Mouse (Mus musculus) layer of hippocampus, postnatal 10 days (tissue): ENCODE data around the gene Sgsm3. TPM values are rescaled to one million over a fixed set of nuclear protein-coding genes. Genes with fewer than 3 reads are reported as not detected.

Experiments
- DNase-seq, 2 experiments: peaks; one replicate each; pipeline ENCODE4 v3.0.0; 2021; ENCODE audit warnings: low spot score in 2 of 2
- total RNA-seq, 2 experiments: library from RNA; stranded (reverse); gene quantifications; 2 replicates each; pipeline ENCODE4 v1.2.3; 2021

The Sgsm3 gene
- total RNA-seq, 2 experiments from 2014 or later, result 77.7 to 91.6 TPM

DNA sequence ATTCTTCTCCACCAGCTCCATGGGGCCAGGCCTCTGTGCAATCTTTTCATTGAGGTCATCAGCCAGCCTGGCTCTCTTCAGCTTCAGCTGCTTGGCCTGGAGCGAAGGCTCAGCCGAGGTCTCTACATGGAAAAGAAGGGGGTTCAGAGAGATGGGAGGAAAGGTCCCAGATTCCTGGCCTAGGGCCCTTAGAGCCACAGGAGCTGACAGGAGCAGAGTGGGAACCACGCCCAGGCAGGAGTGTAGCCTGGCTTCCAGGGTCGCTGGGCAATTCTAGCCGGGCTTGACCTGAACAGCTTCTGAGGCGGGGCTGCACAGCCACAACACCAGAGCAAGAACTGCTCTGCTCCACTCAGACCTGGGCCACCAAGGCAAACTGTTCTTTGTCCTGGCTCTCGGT, 44.9 kb downstream of the Sgsm3 start:
- no peak for DNase-seq

GRCm38 (mm10) chr15:81023842-81024241, 46.3 kb downstream of the Sgsm3 start:
- no peak for DNase-seq

DNA sequence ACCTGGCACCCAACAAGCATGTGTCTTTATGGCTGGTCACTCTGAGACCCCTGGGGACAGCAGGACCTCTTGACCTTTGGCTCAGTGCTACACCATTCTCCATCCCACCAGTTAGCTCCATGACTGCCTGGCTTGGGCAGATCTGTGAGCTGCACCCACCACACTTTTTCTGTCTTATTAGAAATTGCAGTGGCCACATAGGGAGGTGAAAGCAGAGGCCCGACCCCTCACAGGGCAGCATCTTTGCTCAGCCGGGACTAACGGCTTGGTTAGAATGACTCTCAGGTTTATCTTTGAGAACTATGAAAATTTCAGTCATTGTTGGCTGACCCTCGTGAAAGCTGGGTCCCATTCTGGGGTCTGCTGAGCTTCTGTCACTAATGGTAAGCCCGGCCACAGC, 49.3 kb downstream of the Sgsm3 start:
- DNase-seq, result no peak

GRCm38 (mm10) chr15:81027378-81028173, 50.0 kb downstream of the Sgsm3 start:
- peak; percentile 85 to 89 for DNase-seq

GRCm38 (mm10) chr15:81030891-81031425, 53.4 kb downstream of the Sgsm3 start:
- DNase-seq, result no peak

DNA sequence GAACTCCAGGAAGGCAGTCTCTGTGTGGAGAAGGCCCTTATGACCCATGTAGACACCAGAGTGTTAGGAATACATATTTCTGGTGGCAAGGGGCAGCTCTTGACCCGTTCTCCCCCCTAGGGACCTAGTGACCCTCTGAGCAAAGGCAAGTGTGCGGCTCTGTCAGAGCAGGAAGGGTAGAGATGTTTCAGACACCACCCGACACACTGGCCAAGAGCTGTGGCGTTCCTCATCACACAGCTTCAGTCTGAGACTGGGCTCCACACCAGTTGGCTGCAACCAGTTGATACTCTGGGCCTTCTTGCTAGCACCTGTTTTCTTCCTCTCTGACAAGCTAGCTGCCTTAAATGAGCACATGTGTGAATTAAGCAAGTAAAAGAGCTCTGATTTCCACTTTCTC, 54.0 kb downstream of the Sgsm3 start:
- no peak for DNase-seq

GRCm38 (mm10) chr15:81032941-81033629, 55.5 kb downstream of the Sgsm3 start:
- no peak for DNase-seq

- DNase-seq, result no peak
Measured at GRCm38 (mm10) chr15:81034119-81034518, 56.6 kb downstream of the Sgsm3 start.

DNA sequence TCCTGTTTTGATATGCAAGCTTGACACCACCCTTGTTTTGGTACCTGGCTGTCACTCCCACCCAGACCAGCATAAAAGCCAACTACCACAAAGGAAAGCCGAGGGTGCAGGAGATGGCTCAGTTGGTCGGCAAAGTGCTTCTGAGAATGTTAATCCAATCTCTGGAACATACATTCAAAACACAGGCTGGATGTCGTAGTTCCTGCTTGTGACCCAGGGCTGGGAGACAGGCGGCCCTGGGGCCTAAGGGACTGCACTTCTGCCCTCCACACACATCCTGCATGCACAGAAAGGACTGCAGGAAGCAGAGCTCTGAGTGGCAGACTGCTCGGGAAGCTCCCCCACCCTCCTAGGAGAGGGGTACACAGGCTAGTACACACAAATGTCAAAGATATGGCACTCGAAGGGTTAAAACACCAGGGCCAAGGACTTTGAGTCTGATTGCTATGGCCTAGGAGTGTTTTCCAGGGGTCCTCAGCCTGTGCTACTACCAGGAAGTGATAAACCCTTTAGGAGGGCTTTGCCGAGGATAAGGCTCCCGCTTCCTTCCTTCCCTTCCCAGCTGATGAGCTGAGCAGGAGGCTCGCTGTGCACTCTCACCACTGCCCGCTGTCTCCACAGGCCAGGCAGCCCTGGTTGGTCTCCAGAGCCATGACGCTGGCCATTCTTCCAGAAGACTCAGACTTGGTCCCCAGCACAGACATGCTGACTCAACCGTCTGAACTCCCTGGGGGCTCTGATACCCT, 58.0 kb downstream of the Sgsm3 start:
- no peak for DNase-seq

DNA sequence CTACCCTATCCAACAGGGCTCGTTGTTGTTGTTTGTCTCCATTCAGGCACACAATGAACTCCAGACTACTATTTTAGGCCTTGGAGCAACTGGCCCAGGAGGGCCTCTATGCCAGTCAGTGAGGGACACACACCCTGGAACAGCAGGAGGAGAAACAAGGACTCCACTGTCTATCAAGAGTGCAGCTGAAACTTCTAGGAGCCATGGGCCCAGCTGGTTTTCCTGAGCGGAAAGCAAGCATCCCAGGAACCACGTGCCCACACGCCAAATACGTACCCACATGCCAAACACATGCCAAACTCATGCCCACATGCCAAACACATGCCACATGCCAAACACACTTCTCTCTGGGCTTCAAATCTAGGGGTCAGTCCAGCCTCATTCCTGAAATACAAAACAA, 60.9 kb downstream of the Sgsm3 start:
- no peak for DNase-seq

DNA sequence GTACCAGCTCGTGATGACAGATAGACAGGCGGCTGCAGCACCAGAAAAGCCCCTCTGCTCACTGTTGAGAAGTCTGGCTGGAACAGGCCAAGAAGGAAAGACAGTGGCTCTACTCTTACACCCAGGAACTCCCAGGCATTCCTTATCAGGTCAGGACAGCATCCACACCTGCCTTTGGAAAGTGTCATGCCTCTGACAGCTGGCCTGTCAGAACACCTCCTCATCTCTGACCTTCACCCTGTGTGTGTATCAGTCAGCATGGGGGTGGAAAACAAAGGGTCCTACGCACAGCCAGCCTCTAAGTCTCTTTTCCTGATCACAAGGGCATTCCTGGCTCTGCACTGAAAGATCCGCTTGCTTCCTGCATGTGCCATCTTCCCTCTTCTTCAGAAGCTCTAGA, 64.2 kb downstream of the Sgsm3 start:
- DNase-seq, result no peak

DNA sequence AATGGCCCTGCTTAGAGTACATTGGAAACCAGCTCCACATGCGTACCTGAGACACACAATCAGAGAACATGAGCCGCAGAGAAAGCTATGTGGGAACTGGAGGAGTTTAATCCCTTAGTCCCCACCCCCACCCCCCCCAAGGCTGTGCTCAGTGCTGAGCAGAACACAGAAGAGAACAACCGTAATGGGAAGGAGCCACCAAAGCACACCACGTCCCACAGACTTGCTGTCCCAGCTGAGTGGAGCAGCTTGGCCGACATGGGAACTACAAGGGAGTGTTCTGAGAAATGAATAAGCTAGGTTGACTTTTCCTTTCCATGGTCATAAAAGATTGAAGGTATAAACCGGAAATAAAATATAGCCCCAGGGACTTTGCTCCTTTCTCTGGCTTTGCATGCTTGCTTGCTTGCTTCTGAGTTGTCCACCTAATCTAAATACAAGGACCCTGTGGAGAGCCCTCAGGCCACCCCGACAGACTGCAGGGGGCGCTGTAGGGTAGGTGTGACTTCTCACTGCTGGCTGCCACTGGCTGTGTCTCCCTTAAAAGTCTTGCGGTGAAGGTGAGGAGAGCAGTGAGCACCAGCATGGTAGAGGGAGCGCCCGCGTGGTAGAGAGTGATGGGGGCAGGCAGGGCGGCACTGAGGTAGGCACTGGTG, 64.8 kb downstream of the Sgsm3 start:
- DNase-seq, result peak in 1 of 2 experiments; percentile 47

DNA sequence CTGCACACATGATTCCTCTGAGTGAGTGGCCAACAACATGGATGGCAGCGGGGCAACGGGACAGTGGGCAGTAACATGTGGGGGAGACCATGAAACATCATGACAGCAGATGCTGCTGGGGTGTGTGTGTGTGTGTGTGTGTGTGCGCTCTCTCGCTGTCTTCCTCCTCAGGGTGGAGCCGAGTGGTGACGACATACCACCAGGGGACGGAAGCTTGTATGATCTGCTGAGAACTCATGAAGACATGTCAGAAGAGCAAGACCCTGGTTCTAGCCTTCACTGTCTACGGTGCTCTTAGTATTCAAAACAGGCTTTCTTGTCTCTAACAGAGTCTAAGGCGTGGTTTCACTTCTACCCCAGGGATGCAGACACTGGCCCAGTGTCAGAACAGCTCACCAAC, 66.9 kb downstream of the Sgsm3 start:
- DNase-seq, result no peak

DNA sequence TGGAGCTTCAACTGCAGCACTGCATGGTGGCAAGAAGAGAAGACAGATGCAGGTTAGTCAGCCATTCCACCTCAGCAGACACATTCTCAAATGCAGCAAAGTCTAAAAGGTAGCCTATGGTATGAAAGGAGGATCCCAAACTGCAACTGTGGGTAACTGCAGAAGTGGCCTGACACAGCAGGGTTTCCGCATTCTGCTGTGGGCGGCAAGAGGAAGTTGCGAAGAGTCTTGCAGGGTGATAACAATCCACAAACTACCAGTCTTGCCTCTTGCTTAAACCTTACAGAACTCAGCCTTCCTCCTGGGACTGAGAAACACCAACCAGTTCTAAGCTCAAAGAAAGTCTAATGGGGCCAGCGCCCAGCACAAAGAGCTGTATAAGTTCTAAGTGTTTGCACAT, 67.8 kb downstream of the Sgsm3 start:
- DNase-seq, result no peak

DNA sequence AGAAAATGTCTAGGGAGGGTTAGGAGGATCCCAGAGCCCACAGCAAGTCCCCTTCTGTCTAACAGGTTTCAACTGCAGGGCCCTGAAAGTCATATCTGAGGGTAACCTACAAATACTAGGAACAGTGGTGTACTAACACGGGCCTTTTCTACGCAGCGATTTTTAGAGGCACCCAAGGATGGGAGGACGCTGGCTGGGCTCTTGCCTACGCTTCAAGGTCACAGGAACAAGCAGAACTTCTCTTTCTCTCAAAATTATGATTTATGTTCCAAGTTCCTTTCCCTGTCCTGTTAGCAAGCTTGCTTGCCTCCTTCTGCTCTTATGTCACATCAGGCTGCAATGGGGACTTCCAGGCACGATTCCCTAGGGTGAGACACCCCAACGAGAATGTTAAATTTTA, 68.5 kb downstream of the Sgsm3 start:
- DNase-seq, result no peak

- DNase-seq, result no peak
Measured at GRCm38 (mm10) chr15:81047497-81047896, 69.9 kb downstream of the Sgsm3 start.

- DNase-seq, result peak in 1 of 2 experiments; percentile 50
Measured at GRCm38 (mm10) chr15:81049401-81050053, 72.0 kb downstream of the Sgsm3 start.

DNA sequence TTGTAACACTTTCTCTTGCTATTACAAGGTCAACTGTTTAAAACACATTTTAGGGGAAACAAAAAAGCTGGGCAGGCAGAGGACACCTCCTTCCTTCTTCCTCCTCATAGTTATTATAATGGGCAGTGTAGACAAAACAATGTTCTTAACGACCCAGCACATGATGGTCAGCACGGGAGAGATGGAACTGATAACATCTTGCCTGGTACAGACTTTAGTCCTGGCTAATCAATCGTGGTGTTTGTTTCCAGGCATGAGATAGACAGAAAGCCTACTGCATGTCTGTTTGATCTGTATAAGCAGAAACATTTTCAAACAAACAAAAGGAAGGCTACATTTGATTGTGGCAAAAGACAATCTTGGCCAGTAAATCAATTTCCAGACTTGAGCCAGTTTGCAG, 72.9 kb downstream of the Sgsm3 start:
- DNase-seq, result no peak

DNA sequence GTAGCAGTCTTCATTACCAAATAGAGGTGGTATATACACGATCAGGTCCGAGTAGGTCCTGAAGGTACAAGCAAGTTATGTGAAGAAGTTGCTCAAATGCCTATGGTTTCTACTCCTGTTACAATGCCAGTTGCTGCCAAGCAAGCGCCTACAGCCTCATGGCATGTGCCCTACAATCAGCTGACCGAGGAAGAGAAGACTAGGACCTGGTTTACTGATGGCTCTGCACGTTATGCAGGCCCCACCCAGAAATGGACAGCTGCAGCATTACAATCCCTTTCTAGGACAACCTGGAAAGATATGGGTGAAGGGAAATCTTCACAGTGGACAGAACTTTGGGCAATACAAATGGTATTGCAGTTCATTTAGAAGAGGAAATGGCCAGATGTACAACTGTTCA, 74.9 kb downstream of the Sgsm3 start:
- no peak for DNase-seq

- DNase-seq, result no peak
Measured at GRCm38 (mm10) chr15:81055488-81055887, 77.9 kb downstream of the Sgsm3 start.

- no peak for DNase-seq
Measured at GRCm38 (mm10) chr15:81057736-81058135, 80.2 kb downstream of the Sgsm3 start.
